Mouse (Mus musculus): ENCODE data around the gene Msx2.

- TF ChIP-seq TAL1 (IDR thresholded peaks at IDR 0.05; ENCODE audit: low read length) (no peak), GATA1 (IDR thresholded peaks at IDR 0.05; ENCODE audit: low read length) (no peak)
Observed at GRCm38 (mm10) chr13:53501057-53501456, 28.2 kb upstream of the Msx2 start.
